Mouse (Mus musculus) CD8-positive naive resting alpha-beta T cell, adult 57 days (primary cell): ENCODE measurements around the gene Grip2. TPM values are rescaled to one million over a fixed set of nuclear protein-coding genes. Genes with fewer than 3 reads are reported as not detected.

Source experiments
- total RNA-seq: library from RNA; stranded (reverse); gene quantifications from one replicate; pipeline ENCODE4 v1.2.4, GENCODE M21; 2023

Grip2 gene
- 0.34 TPM for total RNA-seq

DNA sequence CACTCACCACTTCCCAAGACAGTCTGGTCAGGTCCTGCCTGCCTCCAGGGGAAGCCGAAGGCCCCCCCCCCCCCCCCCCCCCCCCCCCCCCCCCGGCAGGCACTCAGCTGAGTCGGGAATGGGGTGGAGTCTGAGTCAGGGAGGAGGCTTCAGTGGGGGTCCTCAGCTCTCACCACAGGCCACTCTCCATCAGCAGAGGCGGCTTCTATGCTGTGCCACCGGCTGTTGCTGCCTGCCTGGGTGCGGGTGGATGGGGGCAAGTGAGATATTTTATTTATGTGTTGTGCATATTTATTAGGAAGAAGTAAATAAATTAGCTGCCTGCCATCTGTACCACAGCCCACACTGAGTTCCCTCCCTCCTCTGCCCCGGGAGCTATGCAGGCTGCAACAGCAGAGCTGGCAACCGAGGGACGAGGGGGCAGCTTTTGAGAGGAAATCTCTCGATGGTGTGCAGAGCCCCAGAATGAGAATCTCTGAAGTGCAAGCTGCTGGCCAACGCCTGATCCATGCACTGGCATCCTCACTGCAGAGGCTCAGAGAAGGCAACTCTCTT is at the start of gene Grip2:
Gene Grip2, minus strand, starts transcription at position 235 of the 555 bp plus-strand sequence.

Other genes starting within 250 kb of the Grip2 start
- gene Slc6a6, start 143.2 kb downstream of the Grip2 start, total RNA-seq = 127 TPM
- gene Ccdc174, start 50.8 kb upstream of the Grip2 start, total RNA-seq = 43.5 TPM
- gene 4930590J08Rik, start 75.6 kb upstream of the Grip2 start, total RNA-seq = 6.7 TPM
- gene Fgd5, start 151.6 kb upstream of the Grip2 start, total RNA-seq = not detected